Mouse (Mus musculus): Measurements from ENCODE around the gene Zfp157.
"Not testable (repeated sequence)": the region's sequence is repeated elsewhere in the genome, so short reads cannot be mapped to it uniquely, and the experiment has no call there.

The Zfp157 gene

DNA sequence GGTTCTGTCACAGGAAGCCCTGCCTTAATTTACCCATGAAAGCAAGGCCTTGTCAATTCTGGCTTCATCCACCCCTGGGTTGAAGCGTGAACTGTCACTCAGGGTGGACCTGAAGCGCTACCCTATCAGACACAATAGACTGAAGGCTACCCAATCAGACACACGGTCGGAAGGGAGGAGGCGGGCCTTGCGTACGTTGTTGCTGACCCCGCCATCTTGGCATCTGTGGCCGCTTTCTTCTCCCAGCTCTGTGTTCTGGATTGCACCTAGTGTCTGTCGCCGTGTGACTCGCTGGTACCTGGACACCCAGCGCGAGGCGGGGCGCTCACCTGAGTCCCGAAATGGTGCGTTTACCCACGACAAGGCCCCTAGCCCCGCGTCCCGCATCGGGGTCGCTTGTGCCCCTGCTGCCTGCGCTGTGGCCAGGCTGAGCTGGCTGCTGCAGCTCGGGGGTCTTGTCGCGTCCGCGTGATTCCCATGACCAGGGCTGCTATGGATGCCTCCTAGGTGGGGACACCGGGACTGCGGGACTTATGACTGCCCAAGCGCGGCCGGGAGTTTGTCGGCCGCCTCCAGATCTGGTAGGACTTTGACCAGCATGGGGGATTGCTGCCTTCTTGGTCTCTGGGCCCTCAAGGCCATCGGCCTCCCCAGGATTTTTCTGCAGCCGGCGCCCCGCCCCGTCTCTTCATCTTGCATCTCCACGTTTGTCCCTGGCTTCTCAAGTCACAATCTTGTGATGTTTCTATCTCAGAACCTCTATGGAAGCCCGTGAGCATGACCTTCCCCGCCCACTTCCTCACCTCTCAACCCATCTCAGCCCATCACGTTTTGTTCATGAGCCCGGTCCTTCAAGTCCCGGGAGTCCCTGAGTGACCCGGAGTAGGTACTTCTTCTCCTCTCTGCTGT is at the start of gene Zfp157:
Gene Zfp157, plus strand, starts transcription at position 183 of the 909 bp plus-strand sequence.
- peak; percentile 95 for DNase-seq

DNA sequence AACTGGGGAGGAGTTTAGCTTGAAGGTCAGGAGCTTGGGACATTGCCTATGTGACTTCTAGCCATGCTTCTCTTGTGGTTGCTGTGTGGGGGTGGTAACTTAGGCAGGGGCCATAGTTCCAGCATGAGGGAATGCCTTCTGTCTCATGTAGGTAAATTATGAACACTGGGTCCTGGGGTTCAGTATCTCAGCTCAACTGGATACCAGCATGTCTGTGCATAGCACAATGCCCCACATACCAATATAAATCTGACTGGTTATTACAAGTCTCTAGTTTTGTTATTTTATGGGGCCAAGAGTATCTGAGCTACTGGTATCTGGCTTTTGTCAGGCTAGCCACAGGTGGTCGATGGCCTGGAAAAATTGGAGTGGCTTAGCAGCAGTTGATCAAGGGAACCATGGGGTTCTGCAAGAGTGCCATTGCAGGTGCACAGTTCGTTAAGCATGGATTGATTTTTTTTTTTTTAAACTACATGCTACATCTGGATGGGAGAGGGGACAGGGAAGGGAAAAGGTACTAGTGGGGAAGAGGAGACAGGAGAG is 43.4 kb upstream of the Zfp157 start:
- no peak for DNase-seq

DNA sequence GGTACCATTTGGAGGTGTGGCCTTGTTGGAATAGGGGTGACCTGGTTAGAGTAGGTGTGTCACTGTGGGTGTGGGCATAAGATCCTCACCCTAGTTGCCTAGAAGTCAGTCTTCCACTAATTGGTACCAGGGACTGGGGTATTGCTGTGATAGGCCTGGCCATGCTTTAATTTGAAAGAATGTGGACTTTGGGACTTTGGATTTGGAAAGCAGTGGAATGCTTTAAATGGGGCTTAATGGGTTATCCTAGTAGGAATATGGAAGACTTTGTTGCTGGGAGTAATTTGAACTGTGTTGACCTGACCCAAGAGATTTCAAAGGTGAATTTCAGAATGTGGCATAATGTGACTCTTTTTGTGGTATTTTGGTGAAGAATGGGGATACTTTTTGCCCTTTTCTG is 40.8 kb upstream of the Zfp157 start:
- DNase-seq = not testable (repeated sequence)

DNA sequence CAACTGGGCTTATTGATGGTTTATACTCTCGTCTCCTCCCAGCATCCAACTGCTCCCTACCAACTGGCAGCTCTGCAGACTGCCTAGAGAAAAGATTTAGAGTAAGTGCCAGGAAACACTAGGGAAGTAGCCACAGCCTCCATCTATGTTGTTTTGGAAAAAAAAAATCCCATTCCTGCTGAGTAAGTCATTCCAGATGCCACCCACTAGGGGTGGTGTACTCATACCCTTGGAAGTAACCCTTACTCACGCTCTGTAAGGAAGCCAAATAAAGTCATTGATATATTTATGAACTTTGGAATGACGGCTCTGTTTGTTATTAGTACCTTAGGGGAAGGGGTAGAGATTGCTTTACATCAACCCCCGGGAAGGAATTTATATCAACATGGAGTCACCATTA is 17.1 kb downstream of the Zfp157 start:
- no peak for DNase-seq

DNA sequence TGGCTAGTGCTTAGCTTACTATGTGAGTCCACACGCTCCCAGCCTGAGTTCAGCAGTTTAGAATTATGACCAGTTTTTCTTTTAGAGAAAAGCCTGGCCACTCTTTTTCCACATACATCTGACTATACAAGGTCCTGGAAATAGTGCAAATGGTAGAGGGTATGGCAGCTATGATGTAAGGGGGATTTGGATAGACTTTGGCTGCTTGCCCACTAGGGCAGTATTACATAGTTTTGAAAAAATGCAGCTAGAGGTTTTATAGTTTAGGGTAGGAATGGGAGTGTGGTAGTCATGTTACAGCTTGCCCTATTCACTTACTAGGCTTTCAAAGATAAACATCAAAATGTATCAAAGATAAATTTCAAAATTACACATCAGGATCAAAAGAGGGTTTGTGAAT is 17.8 kb downstream of the Zfp157 start:
- DNase-seq = no peak

DNA sequence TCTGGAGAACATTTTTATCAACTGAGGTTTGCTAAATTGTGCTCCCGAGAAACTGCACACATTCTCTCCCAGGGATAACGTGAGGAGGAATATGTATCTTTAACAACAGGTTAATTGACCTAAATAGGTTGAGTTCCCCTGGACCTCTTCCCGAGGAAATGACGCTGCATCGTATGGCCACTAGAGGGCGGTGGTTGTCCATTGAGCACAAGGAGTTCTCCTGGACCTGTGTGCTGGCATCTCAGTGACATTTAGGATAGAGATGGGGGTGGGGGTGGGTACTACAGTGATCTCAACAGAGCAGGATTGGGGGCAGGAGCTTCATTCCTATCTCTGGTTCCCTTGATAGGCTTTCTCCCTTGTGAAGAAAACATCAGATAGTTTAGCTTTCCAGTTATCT is 32.3 kb downstream of the Zfp157 start:
- peak; percentile 57 for DNase-seq

DNA sequence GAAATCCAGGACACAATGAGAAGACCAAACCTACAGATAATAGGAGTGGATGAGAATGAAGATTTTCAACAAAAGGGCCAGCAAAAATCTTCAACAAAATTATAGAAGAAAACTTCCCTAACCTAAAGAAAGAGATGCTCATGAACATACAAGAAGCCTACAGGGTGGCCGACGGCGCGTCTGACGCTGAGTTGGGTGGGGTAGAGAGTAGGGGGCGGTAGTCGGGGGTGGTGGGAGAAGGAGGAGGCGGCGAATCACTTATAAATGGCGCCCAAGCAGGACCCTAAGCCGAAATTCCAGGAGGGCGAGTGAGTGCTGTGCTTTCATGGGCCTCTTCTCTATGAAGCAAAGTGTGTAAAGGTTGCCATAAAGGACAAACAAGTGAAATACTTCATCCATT is 63.3 kb downstream of the Zfp157 start:
- not testable (repeated sequence) for DNase-seq

All from lung, postnatal 10 days (tissue).